Mouse (Mus musculus): ENCODE data around the gene Scamp4. TPM values are rescaled to one million over a fixed set of nuclear protein-coding genes. Genes with fewer than 3 reads are reported as not detected.
A peak's percentile ranks its signal among the peaks of the same experiment; 100 is the strongest.
"Not testable (repeated sequence)": the region's sequence is repeated elsewhere in the genome, so short reads cannot be mapped to it uniquely, and the experiment has no call there.

Scamp4 gene
- polyA plus RNA-seq, 1 experiment from 2014 or later, result 68.7 TPM

GRCm38 (mm10) chr10:80649910-80650309, 47.2 kb downstream of the Scamp4 start:
- H3K36me3 ChIP-seq (ENCODE audit: control insufficient read depth, insufficient read depth, low read length); ATAC-seq (ENCODE audit: low FRiP score); H3K4me1 ChIP-seq (replicated peaks; ENCODE audit: control insufficient read depth, insufficient read depth, low read length); H3K9me3 ChIP-seq (ENCODE audit: control insufficient read depth, low read length); DNase-seq (ENCODE audit: low spot score); H3K4me3 ChIP-seq (ENCODE audit: low read depth, low read length); H3K27me3 ChIP-seq (ENCODE audit: control insufficient read depth, insufficient read depth, low read length); H3K27ac ChIP-seq (ENCODE audit: low read depth, low read length); H3K9ac ChIP-seq (ENCODE audit: low read depth, low read length); H3K4me2 ChIP-seq (replicated peaks; ENCODE audit: low read depth, low read length): not testable (repeated sequence)
- 86% methylated on average over 6 of the region's 6 CpGs for WGBS

- H3K4me3 ChIP-seq (ENCODE audit: low read depth, low read length), result no peak overlapping the region
- H3K27me3 ChIP-seq (ENCODE audit: control insufficient read depth, insufficient read depth, low read length), result no peaks in the 10 kb centered on the region
- H3K9me3 ChIP-seq (ENCODE audit: control insufficient read depth, low read length), result no peaks in the 10 kb centered on the region
- no peak overlapping the region for H3K27ac ChIP-seq (ENCODE audit: low read depth, low read length)
- WGBS, result 90% methylated on average over 10 of the region's 10 CpGs
- ATAC-seq (ENCODE audit: low FRiP score), result no peak
- peaks cover 5% of the 10 kb centered on the region; the same call in 1 of the 2 replicates for H3K4me1 ChIP-seq (replicated peaks; ENCODE audit: control insufficient read depth, insufficient read depth, low read length)
- no peak for DNase-seq (ENCODE audit: low spot score)
- H3K36me3 ChIP-seq (ENCODE audit: control insufficient read depth, insufficient read depth, low read length), result 0 out of 2 replicates have a peak, but pooled peaks cover 3% of the 10 kb centered on the region
- no peak overlapping the region for H3K4me2 ChIP-seq (replicated peaks; ENCODE audit: low read depth, low read length)
- no peak overlapping the region for H3K9ac ChIP-seq (ENCODE audit: low read depth, low read length)
These were observed 47.7 kb downstream of the Scamp4 start for GRCm38 (mm10) chr10:80650392-80650791.

- Histone ChIP-seq H3K9ac (ENCODE audit: low read depth, low read length) (no peak overlapping the region), H3K4me3 (ENCODE audit: low read depth, low read length) (no peak overlapping the region), H3K27ac (ENCODE audit: low read depth, low read length) (no peak overlapping the region), H3K4me1 (replicated peaks; ENCODE audit: control insufficient read depth, insufficient read depth, low read length) (peaks cover 8% of the 10 kb centered on the region; the same call in 1 of the 2 replicates), H3K27me3 (ENCODE audit: control insufficient read depth, insufficient read depth, low read length) (no peaks in the 10 kb centered on the region), H3K4me2 (replicated peaks; ENCODE audit: low read depth, low read length) (no peak overlapping the region), H3K36me3 (ENCODE audit: control insufficient read depth, insufficient read depth, low read length) (no peaks in the 10 kb centered on the region), H3K9me3 (ENCODE audit: control insufficient read depth, low read length) (no peaks in the 10 kb centered on the region)
- no peak for DNase-seq (ENCODE audit: low spot score)
- WGBS, result 87% methylated on average over 6 of the region's 6 CpGs
- no peak for ATAC-seq (ENCODE audit: low FRiP score)
These were observed 50.6 kb downstream of the Scamp4 start for GRCm38 (mm10) chr10:80653156-80653720.

- DNase-seq (ENCODE audit: low spot score) (no peak), ATAC-seq (ENCODE audit: low FRiP score) (no peak)
- Histone ChIP-seq H3K9ac (ENCODE audit: low read depth, low read length) (no peak overlapping the region), H3K4me1 (replicated peaks; ENCODE audit: control insufficient read depth, insufficient read depth, low read length) (peaks cover 8% of the 10 kb centered on the region; the same call in 1 of the 2 replicates), H3K27ac (ENCODE audit: low read depth, low read length) (no peak overlapping the region), H3K9me3 (ENCODE audit: control insufficient read depth, low read length) (no peaks in the 10 kb centered on the region), H3K36me3 (ENCODE audit: control insufficient read depth, insufficient read depth, low read length) (no peaks in the 10 kb centered on the region), H3K27me3 (ENCODE audit: control insufficient read depth, insufficient read depth, low read length) (no peaks in the 10 kb centered on the region), H3K4me3 (ENCODE audit: low read depth, low read length) (peak overlapping the region; percentile 93; the same call in 1 of the 2 replicates), H3K4me2 (replicated peaks; ENCODE audit: low read depth, low read length) (peak overlapping the region; percentile 13; the same call in 1 of the 2 replicates)
- WGBS, result 89% methylated on average over 6 of the region's 6 CpGs
These were observed 52.2 kb downstream of the Scamp4 start for GRCm38 (mm10) chr10:80654866-80655265.

- peak; percentile 61; the same call in 1 of the 2 replicates for ATAC-seq (ENCODE audit: low FRiP score)
- Histone ChIP-seq H3K27me3 (ENCODE audit: control insufficient read depth, insufficient read depth, low read length) (no peaks in the 10 kb centered on the region), H3K9me3 (ENCODE audit: control insufficient read depth, low read length) (no peaks in the 10 kb centered on the region), H3K4me1 (replicated peaks; ENCODE audit: control insufficient read depth, insufficient read depth, low read length) (peaks cover 8% of the 10 kb centered on the region; the same call in 1 of the 2 replicates), H3K4me2 (replicated peaks; ENCODE audit: low read depth, low read length) (peak overlapping the region; percentile 91), H3K4me3 (ENCODE audit: low read depth, low read length) (peak overlapping the region; percentile 93), H3K9ac (ENCODE audit: low read depth, low read length) (peak overlapping the region; percentile 95), H3K36me3 (ENCODE audit: control insufficient read depth, insufficient read depth, low read length) (no peaks in the 10 kb centered on the region), H3K27ac (ENCODE audit: low read depth, low read length) (peak overlapping the region; percentile 80)
- WGBS, result 6% methylated on average over 11 of the region's 12 CpGs
- no peak for DNase-seq (ENCODE audit: low spot score)
These were observed 52.9 kb downstream of the Scamp4 start for GRCm38 (mm10) chr10:80655406-80656129.

GRCm38 (mm10) chr10:80656130-80656862, 53.6 kb downstream of the Scamp4 start:
- peaks cover 8% of the 10 kb centered on the region; the same call in 1 of the 2 replicates for H3K4me1 ChIP-seq (replicated peaks; ENCODE audit: control insufficient read depth, insufficient read depth, low read length)
- DNase-seq (ENCODE audit: low spot score), result peak; percentile 100
- H3K27ac ChIP-seq (ENCODE audit: low read depth, low read length), result peak overlapping the region; percentile 80
- H3K4me3 ChIP-seq (ENCODE audit: low read depth, low read length), result peak overlapping the region; percentile 93
- H3K27me3 ChIP-seq (ENCODE audit: control insufficient read depth, insufficient read depth, low read length), result no peaks in the 10 kb centered on the region
- ATAC-seq (ENCODE audit: low FRiP score), result peak; percentile 84
- under 1% methylated on average over 67 of the region's 72 CpGs for whole genome bisulfite sequencing
- no peaks in the 10 kb centered on the region for H3K36me3 ChIP-seq (ENCODE audit: control insufficient read depth, insufficient read depth, low read length)
- H3K4me2 ChIP-seq (replicated peaks; ENCODE audit: low read depth, low read length), result peak overlapping the region; percentile 91
- no peaks in the 10 kb centered on the region for H3K9me3 ChIP-seq (ENCODE audit: control insufficient read depth, low read length)
- peak overlapping the region; percentile 95 for H3K9ac ChIP-seq (ENCODE audit: low read depth, low read length)

GRCm38 (mm10) chr10:80656863-80657623, 54.4 kb downstream of the Scamp4 start, which contains the start of gene Btbd2:
Btbd2 (minus strand) TSS chr10:80657071.
- DNase-seq (ENCODE audit: low spot score) (no peak), ATAC-seq (ENCODE audit: low FRiP score) (peak; percentile 52; the same call in 1 of the 2 replicates)
- Histone ChIP-seq H3K4me1 (replicated peaks; ENCODE audit: control insufficient read depth, insufficient read depth, low read length) (peaks cover 8% of the 10 kb centered on the region; the same call in 1 of the 2 replicates), H3K4me2 (replicated peaks; ENCODE audit: low read depth, low read length) (peak within 1 kb of the TSS; percentile 91), H3K9ac (ENCODE audit: low read depth, low read length) (peak within 1 kb of the TSS; percentile 95), H3K4me3 (ENCODE audit: low read depth, low read length) (peak within 1 kb of the TSS; percentile 93), H3K27ac (ENCODE audit: low read depth, low read length) (peak within 1 kb of the TSS; percentile 80), H3K27me3 (ENCODE audit: control insufficient read depth, insufficient read depth, low read length) (no peaks in the 10 kb centered on the region), H3K36me3 (ENCODE audit: control insufficient read depth, insufficient read depth, low read length) (no peaks in the 10 kb centered on the region), H3K9me3 (ENCODE audit: control insufficient read depth, low read length) (no peaks in the 10 kb centered on the region)
- 22% methylated on average over 14 of the region's 15 CpGs for WGBS
